Mouse (Mus musculus): Measurements from ENCODE around the gene Zfp512b. TPM values are rescaled to one million over a fixed set of nuclear protein-coding genes. Genes with fewer than 3 reads are reported as not detected.

The Zfp512b gene
- total and polyA plus RNA-seq, 2 experiments, result 9.5 to 28.0 TPM

- DNase-seq (ENCODE audit: extremely low read depth, low read depth, low spot score), result no peak
- H3K36me3 ChIP-seq (ENCODE audit: control insufficient read depth, insufficient read depth, low read length), result no peaks in the 10 kb centered on the region; the same call in 1 of the 2 replicates
These were observed 8.9 kb downstream of the Zfp512b start for GRCm38 (mm10) chr2:181583460-181584257.

GRCm38 (mm10) chr2:181582939-181583338, 9.7 kb downstream of the Zfp512b start:
- Histone ChIP-seq H3K27ac (replicated peaks; ENCODE audit: insufficient read depth, low read depth, low read length) (peak overlapping the region; percentile 11), H3K36me3 (ENCODE audit: control insufficient read depth, insufficient read depth, low read length) (no peaks in the 10 kb centered on the region), H3K27me3 (ENCODE audit: control insufficient read depth, insufficient read depth, low read length) (no peaks in the 10 kb centered on the region), H3K4me3 (ENCODE audit: insufficient read depth, low read depth, low read length) (no peak overlapping the region), H3K9ac (ENCODE audit: low read depth, low read length) (no peak overlapping the region), H3K79me2 (ENCODE audit: control insufficient read depth, insufficient read depth, low read length) (peaks cover 13% of the 10 kb centered on the region; the same call in 1 of the 2 replicates), H3K4me1 (ENCODE audit: control insufficient read depth, insufficient read depth, low read length) (peaks cover 16% of the 10 kb centered on the region; the same call in 1 of the 2 replicates)
- TF ChIP-seq POLR2A (IDR thresholded peaks at IDR 0.05; ENCODE audit: extremely low read depth, insufficient read depth, low read length), result no peak
- TF ChIP-seq CTCF (IDR thresholded peaks at IDR 0.05; ENCODE audit: low read depth, low read length), result no peak
- DNase-seq (ENCODE audit: extremely low read depth, low read depth, low spot score), result peak; percentile 55
- WGBS, result 64% methylated on average over 1 of the region's 1 CpGs

More at GRCm38 (mm10) chr2:181583460-181584257, 8.9 kb downstream of the Zfp512b start:
- H3K27ac ChIP-seq (replicated peaks; ENCODE audit: insufficient read depth, low read depth, low read length), result no peak overlapping the region
- no peak overlapping the region for H3K4me3 ChIP-seq (ENCODE audit: insufficient read depth, low read depth, low read length)
- H3K9ac ChIP-seq (ENCODE audit: low read depth, low read length), result no peak overlapping the region
- peaks cover 13% of the 10 kb centered on the region; the same call in 1 of the 2 replicates for H3K79me2 ChIP-seq (ENCODE audit: control insufficient read depth, insufficient read depth, low read length)
- TF ChIP-seq CTCF (IDR thresholded peaks at IDR 0.05; ENCODE audit: low read depth, low read length) (no peak), POLR2A (IDR thresholded peaks at IDR 0.05; ENCODE audit: extremely low read depth, insufficient read depth, low read length) (no peak)
- H3K4me1 ChIP-seq (ENCODE audit: control insufficient read depth, insufficient read depth, low read length), result peaks cover 16% of the 10 kb centered on the region; the same call in 1 of the 2 replicates
- WGBS, result 94% methylated on average over 3 of the region's 3 CpGs
- H3K27me3 ChIP-seq (ENCODE audit: control insufficient read depth, insufficient read depth, low read length), result no peaks in the 10 kb centered on the region

GRCm38 (mm10) chr2:181582358-181582757, 10.2 kb downstream of the Zfp512b start:
- H3K27me3 ChIP-seq (ENCODE audit: control insufficient read depth, insufficient read depth, low read length), result no peaks in the 10 kb centered on the region
- H3K4me3 ChIP-seq (ENCODE audit: insufficient read depth, low read depth, low read length), result no peak overlapping the region
- no peak for TF ChIP-seq POLR2A (IDR thresholded peaks at IDR 0.05; ENCODE audit: extremely low read depth, insufficient read depth, low read length)
- no peak for TF ChIP-seq CTCF (IDR thresholded peaks at IDR 0.05; ENCODE audit: low read depth, low read length)
- no peak overlapping the region for H3K9ac ChIP-seq (ENCODE audit: low read depth, low read length)
- WGBS, result 68% methylated on average over 2 of the region's 2 CpGs
- H3K79me2 ChIP-seq (ENCODE audit: control insufficient read depth, insufficient read depth, low read length), result peaks cover 13% of the 10 kb centered on the region; the same call in 1 of the 2 replicates
- H3K36me3 ChIP-seq (ENCODE audit: control insufficient read depth, insufficient read depth, low read length), result no peaks in the 10 kb centered on the region
- H3K27ac ChIP-seq (replicated peaks; ENCODE audit: insufficient read depth, low read depth, low read length), result peak overlapping the region; percentile 11
- no peak for DNase-seq (ENCODE audit: extremely low read depth, low read depth, low spot score)
- H3K4me1 ChIP-seq (ENCODE audit: control insufficient read depth, insufficient read depth, low read length), result peaks cover 16% of the 10 kb centered on the region; the same call in 1 of the 2 replicates

GRCm38 (mm10) chr2:181581402-181582120, 11.0 kb downstream of the Zfp512b start:
- no peaks in the 10 kb centered on the region for H3K36me3 ChIP-seq (ENCODE audit: control insufficient read depth, insufficient read depth, low read length)

GRCm38 (mm10) chr2:181581016-181581401, 11.6 kb downstream of the Zfp512b start:
- no peaks in the 10 kb centered on the region for H3K36me3 ChIP-seq (ENCODE audit: control insufficient read depth, insufficient read depth, low read length)
- peaks cover 13% of the 10 kb centered on the region; the same call in 1 of the 2 replicates for H3K79me2 ChIP-seq (ENCODE audit: control insufficient read depth, insufficient read depth, low read length)
- peak; percentile 88 for DNase-seq (ENCODE audit: extremely low read depth, low read depth, low spot score)
- peaks cover 16% of the 10 kb centered on the region; the same call in 1 of the 2 replicates for H3K4me1 ChIP-seq (ENCODE audit: control insufficient read depth, insufficient read depth, low read length)
- TF ChIP-seq POLR2A (IDR thresholded peaks at IDR 0.05; ENCODE audit: extremely low read depth, insufficient read depth, low read length) (no peak), CTCF (IDR thresholded peaks at IDR 0.05; ENCODE audit: low read depth, low read length) (peak; percentile 93)
- 0% methylated on average over 11 of the region's 11 CpGs for WGBS
- H3K4me3 ChIP-seq (ENCODE audit: insufficient read depth, low read depth, low read length), result peak overlapping the region; percentile 85
- H3K27me3 ChIP-seq (ENCODE audit: control insufficient read depth, insufficient read depth, low read length), result no peaks in the 10 kb centered on the region
- H3K27ac ChIP-seq (replicated peaks; ENCODE audit: insufficient read depth, low read depth, low read length), result peak overlapping the region; percentile 94
- H3K9ac ChIP-seq (ENCODE audit: low read depth, low read length), result peak overlapping the region; percentile 90

More at GRCm38 (mm10) chr2:181581402-181582120, 11.0 kb downstream of the Zfp512b start:
- Histone ChIP-seq H3K4me3 (ENCODE audit: insufficient read depth, low read depth, low read length) (peak overlapping the region; percentile 85), H3K9ac (ENCODE audit: low read depth, low read length) (peak overlapping the region; percentile 90), H3K27me3 (ENCODE audit: control insufficient read depth, insufficient read depth, low read length) (no peaks in the 10 kb centered on the region), H3K4me1 (ENCODE audit: control insufficient read depth, insufficient read depth, low read length) (peaks cover 16% of the 10 kb centered on the region; the same call in 1 of the 2 replicates), H3K79me2 (ENCODE audit: control insufficient read depth, insufficient read depth, low read length) (peaks cover 13% of the 10 kb centered on the region; the same call in 1 of the 2 replicates), H3K27ac (replicated peaks; ENCODE audit: insufficient read depth, low read depth, low read length) (peak overlapping the region; percentile 94)
- under 1% methylated on average over 49 of the region's 49 CpGs for WGBS
- no peak for TF ChIP-seq CTCF (IDR thresholded peaks at IDR 0.05; ENCODE audit: low read depth, low read length)
- TF ChIP-seq POLR2A (IDR thresholded peaks at IDR 0.05; ENCODE audit: extremely low read depth, insufficient read depth, low read length), result peak; percentile 67; the same call in 1 of the 2 replicates
- DNase-seq (ENCODE audit: extremely low read depth, low read depth, low spot score), result peak; percentile 85
